Mouse (Mus musculus) liver, adult (tissue): Measurements from ENCODE around the gene BC017158.

Source experiments
- GATA4 ChIP-seq: IDR thresholded peaks from 2 replicates; pipeline ENCODE4 v1.6.1; 2014; ENCODE audit warnings: mild to moderate bottlenecking, low read length; ENCODE audit not compliant: insufficient replicate concordance

The BC017158 gene

GRCm38 (mm10) chr7:128234796-128235195 lies 63.2 kb downstream of the BC017158 start:
- TF ChIP-seq GATA4: no peak

GRCm38 (mm10) chr7:128231741-128232140 lies 66.2 kb downstream of the BC017158 start:
- no peak for TF ChIP-seq GATA4
